Mouse (Mus musculus) C2C12 (cell line): ENCODE measurements around the gene Acot1. TPM values are rescaled to one million over a fixed set of nuclear protein-coding genes. Genes with fewer than 3 reads are reported as not detected.
"Not testable (repeated sequence)": the region's sequence is repeated elsewhere in the genome, so short reads cannot be mapped to it uniquely, and the experiment has no call there.

Experiments used
- H3K27me3 ChIP-seq: one replicate; pipeline ENCODE4 v1.6.1; 2011; ENCODE audit not compliant: control insufficient read depth, insufficient read depth, insufficient read length
- H3K36me3 ChIP-seq: one replicate; pipeline ENCODE4 v1.6.1; 2011; ENCODE audit not compliant: control insufficient read depth, insufficient read depth
- H3K4me3 ChIP-seq: one replicate; pipeline ENCODE4 v1.5.1; 2011; ENCODE audit warnings: mild to moderate bottlenecking, control low read depth; ENCODE audit not compliant: poor library complexity, insufficient read depth, severe bottlenecking
- H3K79me2 ChIP-seq: one replicate; pipeline ENCODE4 v1.6.1; 2011; ENCODE audit not compliant: control insufficient read depth, insufficient read depth
- H3K79me3 ChIP-seq: one replicate; pipeline ENCODE4 v1.6.1; 2011; ENCODE audit warnings: low read depth, control low read depth
- H3ac ChIP-seq: one replicate; pipeline ENCODE3; 2011; ENCODE audit warnings: low read depth; ENCODE audit not compliant: control insufficient read depth, insufficient read length
- CEBPB ChIP-seq: IDR thresholded peaks from one replicate; pipeline ENCODE4 v1.6.1; 2011; ENCODE audit warnings: low read depth, mild to moderate bottlenecking, control low read depth, moderate library complexity
- CTCF ChIP-seq: IDR thresholded peaks from one replicate; pipeline ENCODE4 v1.5.1; 2011; ENCODE audit not compliant: control insufficient read depth, insufficient read depth, insufficient read length
- FOSL1 ChIP-seq: IDR thresholded peaks from one replicate; pipeline ENCODE4 v1.8.0; 2011; ENCODE audit warnings: mild to moderate bottlenecking, low read length; ENCODE audit not compliant: poor library complexity, insufficient read depth, severe bottlenecking
- MAX ChIP-seq: IDR thresholded peaks from one replicate; pipeline ENCODE4 v1.6.1; 2011; ENCODE audit warnings: mild to moderate bottlenecking, control low read depth
- MYOD1 ChIP-seq: IDR thresholded peaks from one replicate; pipeline ENCODE4 v1.6.1; 2011; ENCODE audit warnings: low read depth; ENCODE audit not compliant: control insufficient read depth, insufficient read length
- MYOG ChIP-seq: IDR thresholded peaks from one replicate; pipeline ENCODE4 v1.6.1; 2011; ENCODE audit not compliant: control insufficient read depth, insufficient read length; ENCODE audit errors: extremely low read depth
- USF1 ChIP-seq: IDR thresholded peaks from one replicate; pipeline ENCODE4 v1.6.1; 2011; ENCODE audit warnings: low read depth, mild to moderate bottlenecking, control low read depth, moderate library complexity
- polyA plus RNA-seq: library from polyadenylated mRNA; unstranded; fragments of >200 nt; fragmentation: generic; extraction: Trizol; gene quantifications from one replicate; pipeline ENCODE4 v1.2.1, GENCODE M21; 2012; ENCODE audit warnings: missing spikeins

Acot1 gene
- polyA plus RNA-seq, 1 experiment: 0.41 TPM

DNA sequence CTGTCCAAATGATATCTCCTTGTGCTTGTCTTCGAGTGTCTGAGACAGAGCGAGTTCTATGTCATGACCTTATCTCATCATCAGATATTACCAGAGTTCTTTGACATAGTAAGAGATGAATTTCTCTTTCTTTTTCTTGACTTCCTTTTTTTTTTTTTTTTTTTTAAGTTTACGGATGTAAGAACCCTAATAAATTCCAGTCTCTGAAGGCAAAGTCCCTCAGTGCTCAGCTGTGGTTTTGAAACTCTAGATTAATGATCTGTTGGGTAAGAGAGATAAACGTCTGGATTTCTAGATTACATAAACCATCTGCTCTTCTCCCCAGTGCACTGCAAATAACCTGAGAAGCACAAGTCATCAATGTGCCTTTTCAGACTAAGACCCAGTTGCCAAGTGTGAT, 24.8 kb downstream of the Acot1 start:
- Histone ChIP-seq H3K4me3 (no peak overlapping the region), H3ac (no peak overlapping the region), H3K36me3 (no peaks in the 10 kb centered on the region), H3K79me2 (no peaks in the 10 kb centered on the region), H3K27me3 (no peaks in the 10 kb centered on the region), H3K79me3 (no peaks in the 10 kb centered on the region)
- TF ChIP-seq CEBPB (no peak), FOSL1 (no peak), CTCF (no peak), MYOD1 (no peak), MYOG (no peak), USF1 (no peak), MAX (no peak)

DNA sequence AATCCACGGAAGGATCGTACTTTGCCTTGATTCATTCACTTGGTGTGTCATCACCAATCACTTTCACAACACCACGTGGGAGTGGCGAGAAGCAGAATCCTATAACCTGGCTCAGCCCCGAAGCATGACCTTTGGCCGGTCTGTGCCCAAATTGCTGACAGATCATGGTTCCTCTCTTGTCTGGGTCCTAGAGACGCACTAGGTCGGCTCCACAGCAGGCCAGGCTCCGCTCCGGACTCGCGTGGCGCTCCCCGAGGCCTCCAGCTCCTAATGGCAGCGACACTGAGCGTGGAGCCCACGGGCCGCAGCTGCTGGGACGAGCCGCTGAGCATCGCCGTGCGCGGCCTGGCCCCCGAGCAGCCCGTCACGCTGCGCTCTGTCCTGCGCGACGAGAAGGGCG, 29.0 kb downstream of the Acot1 start, which contains the start of gene Acot4:
Gene Acot4 (plus strand): TSS at position 139 of the 400 bp plus-strand sequence.
- not testable (repeated sequence) for H3K4me3 ChIP-seq, H3K36me3 ChIP-seq, H3K79me2 ChIP-seq

DNA sequence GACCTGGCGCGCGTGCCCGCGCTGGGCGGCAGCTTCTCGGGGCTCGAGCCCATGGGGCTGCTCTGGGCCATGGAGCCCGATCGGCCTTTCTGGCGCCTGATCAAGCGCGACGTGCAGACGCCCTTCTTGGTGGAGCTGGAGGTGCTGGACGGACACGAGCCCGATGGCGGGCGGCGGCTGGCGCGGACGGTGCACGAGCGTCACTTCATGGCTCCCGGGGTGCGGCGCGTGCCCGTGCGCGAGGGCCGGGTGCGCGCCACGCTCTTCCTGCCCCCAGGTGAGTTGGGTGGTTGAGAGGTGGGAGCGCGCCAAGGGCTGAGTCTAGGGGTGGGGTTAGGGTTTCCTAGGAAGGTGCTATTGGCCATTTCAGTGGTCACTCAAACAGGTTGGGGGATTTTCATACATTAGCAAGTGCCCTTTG, 29.4 kb downstream of the Acot1 start, which contains the start of gene Gm49366:
Gene Gm49366 (plus strand): TSS at position 245 of the 421 bp plus-strand sequence.
- not testable (repeated sequence) for H3K4me3 ChIP-seq, H3K27me3 ChIP-seq, H3ac ChIP-seq, H3K36me3 ChIP-seq, H3K79me3 ChIP-seq, H3K79me2 ChIP-seq

More for the DNA sequence above, 29.0 kb downstream of the Acot1 start, which contains the start of gene Acot4:
- not testable (repeated sequence) for H3ac ChIP-seq, H3K27me3 ChIP-seq, H3K79me3 ChIP-seq

DNA sequence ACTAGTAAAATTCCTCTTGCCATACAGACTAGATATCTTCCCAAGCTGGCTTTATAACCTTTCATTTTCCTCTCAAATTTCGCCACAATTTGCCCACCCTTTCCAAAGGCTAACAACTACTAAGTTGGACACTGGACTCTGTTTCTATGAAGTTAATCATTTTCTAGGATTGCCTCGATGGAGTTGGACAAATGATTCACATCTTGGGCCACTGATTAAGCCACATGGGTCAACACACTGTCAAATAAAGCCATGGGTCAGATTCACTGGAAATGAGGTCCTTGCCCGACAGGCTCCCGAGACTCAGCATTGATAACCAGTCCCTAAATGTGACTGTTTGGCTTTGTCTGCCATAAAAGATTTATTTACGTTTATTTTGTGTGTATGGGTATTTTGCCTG, 33.0 kb downstream of the Acot1 start:
- H3ac ChIP-seq: no peak overlapping the region
- H3K79me3 ChIP-seq: no peaks in the 10 kb centered on the region
- no peaks in the 10 kb centered on the region for H3K79me2 ChIP-seq
- H3K36me3 ChIP-seq: no peaks in the 10 kb centered on the region
- TF ChIP-seq FOSL1 (no peak), MYOD1 (no peak), CEBPB (no peak), CTCF (no peak), MYOG (no peak), USF1 (no peak), MAX (no peak)
- H3K4me3 ChIP-seq: no peak overlapping the region
- no peaks in the 10 kb centered on the region for H3K27me3 ChIP-seq

DNA sequence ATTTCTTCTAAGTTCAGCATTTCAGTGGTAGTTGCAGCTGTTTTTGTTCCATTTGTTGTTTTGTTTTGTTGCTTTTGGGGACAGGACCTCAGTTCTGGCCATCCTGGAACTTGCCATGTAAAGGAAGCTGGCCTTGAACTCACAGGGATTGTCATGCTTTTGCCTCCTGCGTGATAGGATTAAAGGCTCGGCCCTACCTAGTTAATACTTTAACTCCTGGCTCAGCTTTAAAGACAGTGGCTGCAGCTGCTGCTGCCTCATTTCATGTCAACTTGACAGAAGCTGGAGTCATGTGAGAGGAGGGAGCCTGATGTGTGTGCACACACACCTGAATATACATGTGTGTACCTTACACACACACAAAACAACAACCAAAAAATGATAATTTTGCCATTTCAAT, 34.8 kb downstream of the Acot1 start:
- Histone ChIP-seq H3K79me3 (no peaks in the 10 kb centered on the region), H3K36me3 (no peaks in the 10 kb centered on the region)
- TF ChIP-seq USF1 (no peak), CTCF (no peak), MYOG (no peak), FOSL1 (no peak), MYOD1 (no peak), CEBPB (no peak), MAX (no peak)

DNA sequence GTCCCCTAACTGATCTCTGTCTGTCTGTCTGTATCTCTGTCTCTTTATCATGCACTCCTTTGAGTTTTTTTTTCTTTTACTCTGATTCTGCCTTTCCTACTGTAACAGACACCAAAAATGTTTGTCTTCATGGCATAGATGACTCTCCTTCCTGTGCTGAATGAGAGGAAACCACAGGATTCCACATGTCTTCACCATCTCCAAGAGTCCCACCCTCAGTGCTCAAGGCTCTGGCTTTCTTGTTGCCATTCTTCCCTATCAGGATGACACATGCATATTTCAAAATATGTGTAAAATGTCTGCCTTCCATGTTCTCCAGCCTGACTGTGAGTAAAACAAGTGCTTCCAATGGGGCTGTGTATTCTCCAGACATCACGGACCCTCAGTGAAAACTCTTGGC, 37.6 kb downstream of the Acot1 start:
- Histone ChIP-seq H3K36me3 (no peaks in the 10 kb centered on the region), H3K4me3 (no peak overlapping the region), H3K79me3 (no peaks in the 10 kb centered on the region), H3K27me3 (no peaks in the 10 kb centered on the region), H3ac (no peak overlapping the region), H3K79me2 (no peaks in the 10 kb centered on the region)
- no peak for TF ChIP-seq MAX
- no peak for TF ChIP-seq CEBPB
- no peak for TF ChIP-seq CTCF
- no peak for TF ChIP-seq MYOD1
- no peak for TF ChIP-seq MYOG
- TF ChIP-seq USF1: no peak
- no peak for TF ChIP-seq FOSL1

More for the DNA sequence above, 34.8 kb downstream of the Acot1 start:
- no peaks in the 10 kb centered on the region for H3K79me2 ChIP-seq
- no peaks in the 10 kb centered on the region for H3K27me3 ChIP-seq
- no peak overlapping the region for H3ac ChIP-seq
- no peak overlapping the region for H3K4me3 ChIP-seq

DNA sequence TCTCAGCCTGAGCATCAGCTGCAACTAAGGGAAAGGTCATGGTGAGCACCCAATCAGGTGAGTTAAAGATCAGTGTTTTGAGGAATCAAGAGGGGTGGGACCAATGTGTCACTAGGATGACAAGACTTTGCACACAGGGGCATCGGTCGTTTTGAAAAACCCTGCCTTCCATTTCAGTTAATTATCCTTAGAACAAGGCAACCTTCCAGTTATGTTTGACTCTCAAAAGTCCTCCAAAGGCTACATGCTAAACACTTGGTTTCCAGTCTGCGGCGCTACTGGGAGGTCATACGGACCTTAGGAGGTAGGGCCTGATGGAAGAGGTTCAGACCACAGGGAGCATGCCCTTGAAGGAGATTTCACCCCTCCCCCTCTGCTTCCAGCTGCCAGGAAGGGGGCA, 41.5 kb downstream of the Acot1 start:
- not testable (repeated sequence) for H3K27me3 ChIP-seq, H3K4me3 ChIP-seq, H3ac ChIP-seq, H3K79me2 ChIP-seq, H3K79me3 ChIP-seq, H3K36me3 ChIP-seq
